Mouse (Mus musculus): ENCODE measurements around the gene Wdfy4.

GRCm38 (mm10) chr14:33099926-33100325 lies 85.4 kb downstream of the Wdfy4 start:
- TF ChIP-seq CTCF (IDR thresholded peaks at IDR 0.05; ENCODE audit: extremely low read depth, insufficient read depth, insufficient read length, insufficient replicate concordance) (no peak), POLR2A (IDR thresholded peaks at IDR 0.05; ENCODE audit: low read depth, low read length) (no peak)
